Mouse (Mus musculus): ENCODE measurements around the gene Olfr97. TPM values are rescaled to one million over a fixed set of nuclear protein-coding genes. Genes with fewer than 3 reads are reported as not detected.
"Not testable (repeated sequence)": the region's sequence is repeated elsewhere in the genome, so short reads cannot be mapped to it uniquely, and the experiment has no call there.

Gene Olfr97
- not detected in 2 replicates for polyA plus RNA-seq (2014; fragmentation: Nextera tagmentation; extraction: Ambion mirVana)

GRCm38 (mm10) chr17:37237230-37237629 is at the start of gene Olfr97:
TSS of gene Olfr97 (minus strand) at chr17:37237330.
- H3K4me2 ChIP-seq (ENCODE audit: low read depth); ATAC-seq (ENCODE audit: insufficient read depth, low FRiP score, low TSS enrichment): not testable (repeated sequence)

GRCm38 (mm10) chr17:37283360-37283759 is 46.2 kb upstream of the Olfr97 start, which contains the start of gene Olfr99:
TSS of gene Olfr99 (minus strand) at chr17:37283460.
- 79% methylated on average over 1 of the region's 1 CpGs for WGBS

More at GRCm38 (mm10) chr17:37237230-37237629, at the start of gene Olfr97:
- DNase-seq (ENCODE audit: low spot score); H3K4me3 ChIP-seq (ENCODE audit: low read depth, low read length); H3K27me3 ChIP-seq (ENCODE audit: control insufficient read depth, insufficient read depth, low read length); H3K4me1 ChIP-seq (ENCODE audit: control insufficient read depth, insufficient read depth, low read length); H3K27ac ChIP-seq (ENCODE audit: low read depth, low read length); H3K36me3 ChIP-seq (ENCODE audit: control insufficient read depth, insufficient read depth, low read length); H3K9me3 ChIP-seq (ENCODE audit: control insufficient read depth, low read length); H3K9ac ChIP-seq (ENCODE audit: low read length): not testable (repeated sequence)
- WGBS, result 96% methylated on average over 2 of the region's 2 CpGs

DNA sequence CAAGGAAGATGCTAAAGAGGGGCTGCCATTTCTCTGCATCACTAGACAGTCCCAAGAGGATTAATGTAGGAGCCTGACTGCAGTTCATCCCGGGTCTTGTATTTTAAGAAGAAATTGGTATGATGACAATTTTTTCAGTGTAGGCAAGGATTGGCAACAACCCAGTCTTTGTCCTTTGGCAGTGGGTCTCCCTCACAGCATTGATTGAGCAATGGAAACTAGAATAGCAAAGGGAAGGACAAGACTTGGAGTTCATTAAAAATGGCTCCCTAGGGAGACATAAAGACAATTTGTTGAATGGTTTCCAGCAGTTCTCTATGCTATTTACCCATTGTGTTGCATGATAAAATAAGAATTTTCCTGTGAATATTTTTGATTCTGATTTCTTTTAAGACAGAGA is 43.2 kb upstream of the Olfr97 start:
- Histone ChIP-seq H3K27me3 (ENCODE audit: control insufficient read depth, insufficient read depth, low read length) (no peaks in the 10 kb centered on the region), H3K9ac (ENCODE audit: low read length) (no peak overlapping the region), H3K4me1 (ENCODE audit: control insufficient read depth, insufficient read depth, low read length) (no peaks in the 10 kb centered on the region), H3K4me2 (ENCODE audit: low read depth) (no peak overlapping the region), H3K4me3 (ENCODE audit: low read depth, low read length) (no peak overlapping the region), H3K27ac (ENCODE audit: low read depth, low read length) (no peak overlapping the region), H3K9me3 (ENCODE audit: control insufficient read depth, low read length) (no peaks in the 10 kb centered on the region), H3K36me3 (ENCODE audit: control insufficient read depth, insufficient read depth, low read length) (no peaks in the 10 kb centered on the region)
- 79% methylated on average over 1 of the region's 1 CpGs for WGBS
- DNase-seq (ENCODE audit: low spot score) (no peak), ATAC-seq (ENCODE audit: insufficient read depth, low FRiP score, low TSS enrichment) (no peak)

More at GRCm38 (mm10) chr17:37283360-37283759, 46.2 kb upstream of the Olfr97 start, which contains the start of gene Olfr99:
- ATAC-seq (ENCODE audit: insufficient read depth, low FRiP score, low TSS enrichment) (no peak), DNase-seq (ENCODE audit: low spot score) (no peak)
- no peaks in the 10 kb centered on the region for H3K4me1 ChIP-seq (ENCODE audit: control insufficient read depth, insufficient read depth, low read length)
- no peak within 1 kb of the TSS for H3K4me3 ChIP-seq (ENCODE audit: low read depth, low read length)
- no peaks in the 10 kb centered on the region for H3K9me3 ChIP-seq (ENCODE audit: control insufficient read depth, low read length)
- no peak within 1 kb of the TSS for H3K9ac ChIP-seq (ENCODE audit: low read length)
- no peak within 1 kb of the TSS for H3K27ac ChIP-seq (ENCODE audit: low read depth, low read length)
- no peaks in the 10 kb centered on the region for H3K27me3 ChIP-seq (ENCODE audit: control insufficient read depth, insufficient read depth, low read length)
- H3K36me3 ChIP-seq (ENCODE audit: control insufficient read depth, insufficient read depth, low read length), result no peaks in the 10 kb centered on the region
- no peak within 1 kb of the TSS for H3K4me2 ChIP-seq (ENCODE audit: low read depth)

GRCm38 (mm10) chr17:37276573-37276972 is 39.4 kb upstream of the Olfr97 start:
- no peak for ATAC-seq (ENCODE audit: insufficient read depth, low FRiP score, low TSS enrichment)
- Histone ChIP-seq H3K4me2 (ENCODE audit: low read depth) (no peak overlapping the region), H3K27me3 (ENCODE audit: control insufficient read depth, insufficient read depth, low read length) (no peaks in the 10 kb centered on the region), H3K36me3 (ENCODE audit: control insufficient read depth, insufficient read depth, low read length) (no peaks in the 10 kb centered on the region), H3K9ac (ENCODE audit: low read length) (no peak overlapping the region), H3K27ac (ENCODE audit: low read depth, low read length) (no peak overlapping the region), H3K9me3 (ENCODE audit: control insufficient read depth, low read length) (no peaks in the 10 kb centered on the region), H3K4me1 (ENCODE audit: control insufficient read depth, insufficient read depth, low read length) (no peaks in the 10 kb centered on the region), H3K4me3 (ENCODE audit: low read depth, low read length) (no peak overlapping the region)
- no peak for DNase-seq (ENCODE audit: low spot score)

DNA sequence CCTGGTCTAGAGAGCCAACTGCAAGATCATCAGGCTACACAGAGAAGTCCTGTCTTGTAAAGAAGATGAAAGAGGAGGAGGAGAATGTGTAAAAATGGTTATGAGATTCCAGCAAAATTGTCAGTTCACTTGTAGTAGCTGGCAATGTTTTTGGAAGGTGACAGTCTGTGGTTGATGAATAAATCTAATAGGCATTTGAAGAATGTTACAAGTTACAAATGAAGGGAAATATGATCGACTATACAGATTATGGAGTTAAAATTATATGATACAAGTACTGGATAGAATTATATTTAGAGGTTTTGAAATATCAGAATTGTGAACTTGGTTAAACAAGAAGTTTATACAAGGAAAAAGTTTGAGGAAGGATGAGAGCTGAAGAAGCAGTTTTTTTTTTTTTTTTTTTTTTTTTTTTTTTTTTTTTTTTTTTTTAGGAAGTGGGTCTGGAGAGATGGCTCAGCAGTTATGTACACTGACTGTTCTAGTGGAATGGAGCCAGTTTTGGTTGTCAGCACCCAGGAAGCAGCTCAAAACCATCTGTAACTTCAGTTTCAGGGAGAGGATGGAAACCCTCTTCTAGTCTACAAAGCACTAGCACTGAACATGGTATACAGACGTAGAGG is 38.6 kb upstream of the Olfr97 start:
- Histone ChIP-seq H3K4me2 (ENCODE audit: low read depth) (no peak overlapping the region), H3K9me3 (ENCODE audit: control insufficient read depth, low read length) (no peaks in the 10 kb centered on the region), H3K36me3 (ENCODE audit: control insufficient read depth, insufficient read depth, low read length) (no peaks in the 10 kb centered on the region), H3K4me1 (ENCODE audit: control insufficient read depth, insufficient read depth, low read length) (no peaks in the 10 kb centered on the region), H3K27ac (ENCODE audit: low read depth, low read length) (no peak overlapping the region), H3K4me3 (ENCODE audit: low read depth, low read length) (no peak overlapping the region), H3K27me3 (ENCODE audit: control insufficient read depth, insufficient read depth, low read length) (no peaks in the 10 kb centered on the region), H3K9ac (ENCODE audit: low read length) (no peak overlapping the region)
- ATAC-seq (ENCODE audit: insufficient read depth, low FRiP score, low TSS enrichment), result no peak
- DNase-seq (ENCODE audit: low spot score), result no peak
- WGBS, result 83% methylated on average over 2 of the region's 2 CpGs

- Histone ChIP-seq H3K9me3 (ENCODE audit: control insufficient read depth, low read length) (no peaks in the 10 kb centered on the region), H3K36me3 (ENCODE audit: control insufficient read depth, insufficient read depth, low read length) (no peaks in the 10 kb centered on the region), H3K27me3 (ENCODE audit: control insufficient read depth, insufficient read depth, low read length) (no peaks in the 10 kb centered on the region), H3K9ac (ENCODE audit: low read length) (0 out of 2 replicates have a peak overlapping the region, but pooled peaks have one; percentile 35), H3K4me2 (ENCODE audit: low read depth) (peak overlapping the region; percentile 85), H3K4me1 (ENCODE audit: control insufficient read depth, insufficient read depth, low read length) (no peaks in the 10 kb centered on the region), H3K27ac (ENCODE audit: low read depth, low read length) (no peak overlapping the region), H3K4me3 (ENCODE audit: low read depth, low read length) (peak overlapping the region; percentile 42; the same call in 1 of the 2 replicates)
- no peak for DNase-seq (ENCODE audit: low spot score)
- peak; percentile 27; the same call in 1 of the 2 replicates for ATAC-seq (ENCODE audit: insufficient read depth, low FRiP score, low TSS enrichment)
- WGBS, result 63% methylated on average over 8 of the region's 8 CpGs
Observed at GRCm38 (mm10) chr17:37270702-37271092, 33.6 kb upstream of the Olfr97 start.

GRCm38 (mm10) chr17:37270058-37270701 is 33.0 kb upstream of the Olfr97 start, which contains the start of gene H2-M3:
TSS of gene H2-M3 (plus strand) at chr17:37270220.
- H3K9ac ChIP-seq (ENCODE audit: low read length), result peak within 1 kb of the TSS; percentile 35

DNA sequence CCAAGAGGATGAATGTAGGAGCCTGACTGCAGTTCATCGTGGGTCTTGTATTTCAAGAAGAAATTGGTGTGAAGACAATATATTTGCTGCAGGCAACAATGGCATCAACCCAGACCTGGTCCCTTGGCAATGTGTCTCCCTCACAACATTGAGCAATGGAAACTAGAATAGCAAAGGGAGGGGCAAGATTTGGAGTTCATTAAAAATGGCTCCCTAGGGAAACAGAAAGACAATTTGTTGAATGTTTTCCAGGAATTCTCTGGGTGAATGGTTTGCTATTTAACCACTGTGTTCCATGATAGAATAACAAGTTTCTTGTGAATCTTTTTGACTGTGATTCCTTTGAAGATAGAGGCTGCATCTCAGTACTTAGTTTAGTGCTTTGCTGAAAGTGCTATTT is 26.5 kb upstream of the Olfr97 start, which contains the start of gene Olfr98:
Gene Olfr98, minus strand, starts transcription at position 124 of the 400 bp plus-strand sequence.
- Histone ChIP-seq H3K36me3 (ENCODE audit: control insufficient read depth, insufficient read depth, low read length) (no peaks in the 10 kb centered on the region), H3K27ac (ENCODE audit: low read depth, low read length) (no peak within 1 kb of the TSS), H3K27me3 (ENCODE audit: control insufficient read depth, insufficient read depth, low read length) (no peaks in the 10 kb centered on the region), H3K9ac (ENCODE audit: low read length) (no peak within 1 kb of the TSS), H3K4me2 (ENCODE audit: low read depth) (no peak within 1 kb of the TSS), H3K4me3 (ENCODE audit: low read depth, low read length) (no peak within 1 kb of the TSS), H3K4me1 (ENCODE audit: control insufficient read depth, insufficient read depth, low read length) (no peaks in the 10 kb centered on the region), H3K9me3 (ENCODE audit: control insufficient read depth, low read length) (no peaks in the 10 kb centered on the region)
- DNase-seq (ENCODE audit: low spot score), result no peak
- no peak for ATAC-seq (ENCODE audit: insufficient read depth, low FRiP score, low TSS enrichment)
- 83% methylated on average over 1 of the region's 1 CpGs for WGBS

More at GRCm38 (mm10) chr17:37270058-37270701, 33.0 kb upstream of the Olfr97 start, which contains the start of gene H2-M3:
- Histone ChIP-seq H3K36me3 (ENCODE audit: control insufficient read depth, insufficient read depth, low read length) (no peaks in the 10 kb centered on the region), H3K4me2 (ENCODE audit: low read depth) (peak within 1 kb of the TSS; percentile 85), H3K4me3 (ENCODE audit: low read depth, low read length) (peak within 1 kb of the TSS; percentile 42), H3K27ac (ENCODE audit: low read depth, low read length) (no peak within 1 kb of the TSS), H3K4me1 (ENCODE audit: control insufficient read depth, insufficient read depth, low read length) (no peaks in the 10 kb centered on the region), H3K9me3 (ENCODE audit: control insufficient read depth, low read length) (no peaks in the 10 kb centered on the region), H3K27me3 (ENCODE audit: control insufficient read depth, insufficient read depth, low read length) (no peaks in the 10 kb centered on the region)
- peak; percentile 85 for DNase-seq (ENCODE audit: low spot score)
- peak; percentile 99 for ATAC-seq (ENCODE audit: insufficient read depth, low FRiP score, low TSS enrichment)
- 5% methylated on average over 26 of the region's 26 CpGs for WGBS
